Mouse (Mus musculus): ENCODE results near the gene Tbxas1.

Tbxas1 gene

DNA sequence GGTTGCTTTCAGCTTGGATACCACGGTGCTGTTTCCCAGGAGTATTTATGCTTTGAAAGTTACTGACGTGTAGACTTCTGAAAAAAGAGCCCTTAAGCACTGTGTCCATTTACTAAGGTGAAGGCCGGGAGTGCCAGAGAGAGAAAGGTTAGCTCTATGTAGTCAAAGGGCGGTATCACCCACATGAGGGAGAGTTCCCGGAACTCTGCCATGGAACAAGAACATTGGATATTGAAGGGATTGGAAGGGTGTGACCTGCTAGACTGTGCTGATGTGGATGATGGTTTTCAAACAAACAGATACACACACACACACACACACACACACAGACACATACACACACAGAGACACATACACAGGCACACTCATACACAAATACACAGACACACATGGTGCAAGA is 82.0 kb downstream of the Tbxas1 start:
- in situ Hi-C loops (cut with MboI, MseI), result no loop called here

- in situ Hi-C loops (cut with MboI, MseI), result no loop called here
Observed at GRCm38 (mm10) chr6:38959502-38959901, 84.3 kb downstream of the Tbxas1 start.

GRCm38 (mm10) chr6:38960367-38960766 is 85.2 kb downstream of the Tbxas1 start:
- in situ Hi-C loops (cut with MboI, MseI), result no loop called here

GRCm38 (mm10) chr6:38960791-38961426 is 85.7 kb downstream of the Tbxas1 start:
- in situ Hi-C loops (cut with MboI, MseI), result no loop called here

DNA sequence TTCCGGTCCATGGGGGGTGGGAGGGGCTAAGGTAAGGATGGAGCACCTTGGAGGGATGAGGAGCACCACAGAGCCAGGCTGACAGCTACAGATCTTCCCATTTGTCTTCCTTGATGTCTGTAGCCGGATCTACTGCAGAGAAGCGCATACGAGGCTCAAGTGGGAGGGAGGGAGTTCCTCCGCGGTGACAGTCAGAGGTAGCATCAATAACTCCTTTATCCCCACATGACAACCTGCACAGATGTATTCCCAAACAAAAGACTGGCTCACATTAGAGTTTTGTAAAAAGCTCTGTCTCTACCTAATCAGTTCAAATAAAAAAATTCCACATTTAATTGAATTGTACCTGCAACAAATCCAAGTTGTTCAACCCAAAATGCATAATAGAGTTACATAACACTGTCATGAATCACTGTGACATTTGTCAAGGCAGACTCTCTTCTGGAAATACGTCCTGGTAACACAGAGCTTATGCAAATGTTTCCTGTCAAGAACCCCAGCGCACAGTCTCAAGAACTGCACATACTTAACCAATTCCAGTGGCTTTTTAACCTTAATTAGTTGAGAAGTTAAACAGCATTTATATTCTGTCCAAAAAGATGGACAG is 86.3 kb downstream of the Tbxas1 start:
- in situ Hi-C loops (cut with MboI, MseI), result no loop called here

- in situ Hi-C loops (cut with MboI, MseI), result no loop called here
Observed at GRCm38 (mm10) chr6:38966839-38967238, 91.6 kb downstream of the Tbxas1 start.

- in situ Hi-C loops (cut with MboI, MseI), result no loop called here
Observed at GRCm38 (mm10) chr6:38967288-38967687, 92.1 kb downstream of the Tbxas1 start.

- in situ Hi-C loops (cut with MboI, MseI), result no loop called here
Observed at GRCm38 (mm10) chr6:38967988-38968387, 92.8 kb downstream of the Tbxas1 start.

GRCm38 (mm10) chr6:38969944-38970740 is 94.9 kb downstream of the Tbxas1 start:
- in situ Hi-C loops (cut with MboI, MseI), result no loop called here

GRCm38 (mm10) chr6:38970759-38971158 is 95.6 kb downstream of the Tbxas1 start:
- in situ Hi-C loops (cut with MboI, MseI), result no loop called here

GRCm38 (mm10) chr6:38972826-38973225 is 97.6 kb downstream of the Tbxas1 start:
- in situ Hi-C loops (cut with MboI, MseI), result no loop called here

- in situ Hi-C loops (cut with MboI, MseI), result no loop called here
Observed at GRCm38 (mm10) chr6:38973441-38974161, 98.4 kb downstream of the Tbxas1 start.

GRCm38 (mm10) chr6:38974162-38974525 is 98.9 kb downstream of the Tbxas1 start:
- in situ Hi-C loops (cut with MboI, MseI), result no loop called here

- in situ Hi-C loops (cut with MboI, MseI), result no loop called here
Observed at GRCm38 (mm10) chr6:38974536-38975268, 99.5 kb downstream of the Tbxas1 start.

DNA sequence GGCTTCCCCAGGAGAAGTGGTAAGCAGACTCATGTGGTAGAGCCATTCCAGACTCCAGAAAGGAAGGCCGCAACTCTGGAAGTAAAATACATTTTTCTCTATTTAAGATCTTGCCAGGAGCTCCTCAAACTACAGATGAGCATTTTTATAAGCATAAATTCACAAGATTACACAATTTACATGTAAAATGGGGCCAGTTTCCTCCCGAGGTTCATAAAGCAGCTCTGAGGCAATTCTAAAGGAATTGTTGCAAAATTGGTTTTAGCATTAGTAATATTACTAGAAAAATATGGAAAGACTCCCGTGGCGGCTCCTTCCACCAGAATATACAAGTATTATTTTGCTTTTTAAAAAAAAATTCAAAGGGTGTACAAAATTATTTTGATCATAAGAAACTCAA is 100.7 kb downstream of the Tbxas1 start:
- in situ Hi-C loops (cut with MboI, MseI), result no loop called here

DNA sequence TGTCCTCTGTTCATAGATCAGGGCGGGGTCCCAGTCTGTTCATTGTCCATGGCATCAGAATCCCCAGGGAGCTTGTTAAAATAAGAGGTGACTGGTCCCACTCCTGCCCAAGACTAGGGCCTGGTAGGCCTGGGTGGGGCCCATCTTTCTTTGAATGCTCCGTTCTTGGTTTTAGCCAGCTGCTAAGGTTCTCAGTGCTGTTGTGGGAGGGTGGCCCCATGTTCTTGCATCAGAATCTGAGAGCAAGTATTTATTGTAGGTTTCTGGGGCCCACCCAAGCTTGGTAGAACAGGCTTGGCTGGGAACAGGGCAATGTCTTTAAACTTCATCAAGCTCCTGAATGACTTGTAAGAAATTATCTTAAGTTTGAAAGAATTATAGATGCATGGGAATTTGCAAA is 101.2 kb downstream of the Tbxas1 start:
- in situ Hi-C loops (cut with MboI, MseI), result no loop called here

DNA sequence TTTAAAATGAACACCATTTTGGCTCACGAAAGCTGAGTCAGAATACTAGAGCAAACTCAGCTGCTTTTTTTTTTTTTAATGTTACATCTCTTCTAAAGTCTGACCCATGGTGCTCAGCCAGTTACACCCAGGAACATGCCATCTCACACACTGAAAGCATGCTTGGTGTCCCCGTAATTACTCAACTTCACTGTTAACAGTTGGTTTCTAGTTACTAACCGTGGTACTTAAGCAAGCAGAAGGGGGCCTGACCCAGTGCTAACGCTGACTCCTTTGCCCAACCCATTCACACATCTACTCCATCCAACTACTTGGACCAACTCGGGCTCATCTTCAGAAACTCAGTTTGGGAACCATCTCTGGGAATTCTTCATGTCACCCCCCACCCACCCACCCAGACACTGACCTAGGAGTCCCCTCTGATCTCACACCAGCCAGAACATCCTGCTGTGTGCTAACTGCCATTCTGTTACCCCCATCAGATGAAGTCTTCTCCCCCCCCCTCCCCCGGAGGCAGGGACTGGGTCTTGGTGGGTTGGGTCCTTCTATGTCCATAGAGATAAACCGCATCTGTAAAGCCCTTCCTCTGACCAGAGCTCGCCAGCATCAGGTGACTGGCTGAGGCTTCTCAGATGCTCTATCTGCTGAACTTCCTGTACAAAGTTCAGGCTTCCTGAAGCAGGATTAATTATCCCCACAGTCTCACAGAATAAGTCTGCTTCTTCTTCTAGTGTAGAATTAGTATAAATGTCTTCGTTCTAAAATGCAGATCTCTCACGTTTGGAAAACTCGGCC is 105.9 kb downstream of the Tbxas1 start:
- in situ Hi-C loops (cut with MboI, MseI), result no loop called here

DNA sequence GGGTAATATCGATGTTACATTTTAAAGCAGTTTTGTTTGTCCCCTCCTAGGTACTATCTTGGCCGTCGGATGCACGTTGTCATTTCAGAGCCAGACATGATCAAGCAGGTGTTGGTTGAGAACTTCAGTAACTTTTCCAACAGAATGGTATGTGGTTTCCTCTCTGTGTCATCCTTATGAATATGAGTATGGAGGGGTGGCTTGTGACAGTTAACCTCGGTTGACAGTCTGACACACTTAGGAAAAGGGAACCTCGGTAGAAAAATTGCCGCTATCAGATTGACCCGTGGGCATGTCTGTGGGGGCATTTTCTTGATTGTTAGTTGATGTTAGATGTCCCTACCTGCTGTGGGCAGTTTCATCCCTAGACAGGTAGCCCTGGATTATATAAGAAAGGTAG is 106.9 kb downstream of the Tbxas1 start:
- in situ Hi-C loops (cut with MboI, MseI), result no loop called here

GRCm38 (mm10) chr6:38982656-38983055 is 107.5 kb downstream of the Tbxas1 start:
- in situ Hi-C loops (cut with MboI, MseI), result no loop called here

DNA sequence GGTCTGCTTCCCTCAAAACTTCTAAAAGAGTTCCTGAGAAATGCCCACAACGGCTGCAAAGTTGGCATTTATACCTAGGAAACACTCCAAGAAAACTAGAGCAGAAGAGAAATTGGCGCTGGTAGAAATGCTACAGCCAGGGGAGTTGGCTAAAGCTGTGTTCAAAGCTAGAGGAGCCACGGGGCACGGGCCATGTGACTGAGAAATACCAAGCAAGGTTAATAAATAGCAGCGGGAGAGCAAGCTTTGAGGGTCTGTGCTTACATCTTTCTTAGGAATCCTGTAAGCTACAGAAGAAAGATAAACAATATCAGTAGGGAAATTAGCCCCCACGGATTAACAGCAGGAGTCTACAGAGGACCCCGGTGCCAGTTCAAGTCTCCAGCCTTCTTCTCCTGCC is 107.9 kb downstream of the Tbxas1 start:
- in situ Hi-C loops (cut with MboI, MseI), result no loop called here

- in situ Hi-C loops (cut with MboI, MseI), result no loop called here
Observed at GRCm38 (mm10) chr6:38984626-38985025, 109.4 kb downstream of the Tbxas1 start.

All from regulatory T cell (primary cell).